Mouse (Mus musculus): Measurements from ENCODE around the gene Nags.
A peak's percentile ranks its signal among the peaks of the same experiment; 100 is the strongest.

The Nags gene

DNA sequence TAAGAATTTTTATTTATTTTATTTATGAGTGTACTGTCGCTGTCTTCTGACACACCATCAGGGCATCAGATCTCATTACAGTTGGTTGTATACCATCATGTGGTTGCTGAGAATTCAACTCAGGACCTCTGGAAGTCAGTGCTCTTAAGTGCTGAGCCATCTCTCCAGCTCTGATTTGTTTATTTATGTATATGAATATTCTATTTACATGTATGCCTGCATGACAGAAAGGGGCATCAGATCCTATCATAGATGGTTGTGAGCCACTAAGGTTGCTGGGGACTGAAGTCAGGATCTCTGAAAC is 11.4 kb downstream of the Nags start:
- no peak for DNase-seq (ENCODE audit: low read depth, low spot score)

DNA sequence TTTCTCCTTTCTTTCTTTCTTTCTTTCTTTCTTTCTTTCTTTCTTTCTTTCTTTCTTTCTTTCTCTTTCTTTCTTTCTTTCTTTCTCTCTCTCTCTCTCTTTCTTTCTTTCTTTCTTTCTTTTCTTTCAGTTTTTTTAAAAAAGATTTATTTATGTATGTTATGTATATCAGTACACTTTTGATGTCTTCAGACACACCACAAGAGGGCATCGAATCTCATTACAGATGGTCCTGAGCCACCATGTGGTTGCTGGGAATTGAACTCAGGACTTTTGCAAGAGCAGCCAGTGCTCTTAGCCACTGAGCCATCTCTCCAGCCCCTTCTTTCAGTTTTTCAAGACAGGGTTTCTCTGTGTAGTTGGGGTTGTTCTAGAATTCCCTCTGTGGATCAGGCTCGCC is 12.7 kb downstream of the Nags start:
- DNase-seq (ENCODE audit: low read depth, low spot score): peak; percentile 26

GRCm38 (mm10) chr11:102159781-102160180 is 14.5 kb downstream of the Nags start:
- DNase-seq (ENCODE audit: low read depth, low spot score): no peak

DNA sequence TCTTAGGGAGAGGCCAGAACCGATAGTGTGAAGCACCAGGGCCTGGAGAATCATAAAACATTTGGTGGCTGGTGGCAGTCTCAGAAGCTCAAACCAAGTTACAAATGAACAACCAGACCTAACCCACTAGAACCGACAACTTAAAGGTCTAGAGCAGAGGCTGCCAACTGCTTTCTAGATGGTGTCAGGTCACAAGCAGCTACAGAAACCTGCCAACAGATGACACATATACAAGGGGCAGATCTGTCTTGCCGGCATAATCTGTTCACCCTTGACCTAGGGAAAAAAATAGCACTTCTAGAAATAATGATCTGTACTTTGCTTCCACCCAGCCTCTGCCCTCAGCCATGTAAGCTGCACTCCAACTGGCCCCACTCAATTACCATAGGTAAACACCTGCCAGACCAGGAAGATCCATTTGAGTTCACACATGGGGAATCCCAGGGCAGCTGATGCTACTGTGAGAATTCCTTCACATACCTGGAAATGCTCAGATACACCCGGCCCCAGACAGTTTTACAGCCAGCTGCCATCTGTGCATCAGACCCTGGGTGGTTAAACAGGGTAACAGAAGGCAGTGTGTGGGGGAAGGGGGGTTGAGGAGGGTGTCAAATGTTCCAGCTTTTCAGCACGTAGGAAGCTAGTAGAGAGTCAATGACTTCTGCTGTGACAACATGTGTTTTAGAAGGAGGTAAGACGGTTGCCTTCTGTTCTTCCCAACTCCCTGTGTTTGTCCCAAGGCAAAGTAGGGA is 20.8 kb downstream of the Nags start:
- no peak for DNase-seq (ENCODE audit: low read depth, low spot score)

DNA sequence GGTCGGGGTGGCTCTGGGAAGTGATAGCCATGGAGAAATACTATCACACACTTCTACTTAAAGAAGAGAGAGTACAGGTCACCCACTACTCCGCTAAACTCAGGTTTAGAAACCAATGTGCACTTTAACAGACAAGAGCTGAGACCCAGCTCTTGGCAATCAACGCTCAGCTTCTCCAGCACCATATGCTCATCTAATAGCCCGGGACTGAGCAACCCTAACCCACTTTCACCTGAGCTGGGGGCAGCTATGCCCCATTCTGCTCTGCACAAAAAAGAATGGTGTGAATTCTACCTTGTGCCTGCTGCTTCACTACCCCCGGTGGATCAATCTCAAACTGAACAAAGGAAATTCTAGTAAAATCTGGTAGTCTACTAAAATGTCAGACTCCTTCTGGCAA is 22.2 kb downstream of the Nags start:
- DNase-seq (ENCODE audit: low read depth, low spot score): no peak

- DNase-seq (ENCODE audit: low read depth, low spot score): no peak
These were observed 23.4 kb downstream of the Nags start for GRCm38 (mm10) chr11:102168689-102169088.

GRCm38 (mm10) chr11:102179836-102180235 is 34.5 kb downstream of the Nags start:
- no peak for DNase-seq (ENCODE audit: low read depth, low spot score)

- DNase-seq (ENCODE audit: low read depth, low spot score): no peak
These were observed 38.9 kb downstream of the Nags start for GRCm38 (mm10) chr11:102184253-102184645.

- peak; percentile 97 for DNase-seq (ENCODE audit: low read depth, low spot score)
These were observed 39.6 kb downstream of the Nags start, which contains the start of gene Lsm12 for GRCm38 (mm10) chr11:102184646-102185495. Lsm12 (minus strand) TSS chr11:102185296.

- no peak for DNase-seq (ENCODE audit: low read depth, low spot score)
These were observed 40.4 kb downstream of the Nags start for GRCm38 (mm10) chr11:102185677-102186076.

- DNase-seq (ENCODE audit: low read depth, low spot score): no peak
These were observed 40.9 kb downstream of the Nags start for GRCm38 (mm10) chr11:102186235-102186634.

- no peak for DNase-seq (ENCODE audit: low read depth, low spot score)
These were observed 43.7 kb downstream of the Nags start for GRCm38 (mm10) chr11:102188980-102189379.

DNA sequence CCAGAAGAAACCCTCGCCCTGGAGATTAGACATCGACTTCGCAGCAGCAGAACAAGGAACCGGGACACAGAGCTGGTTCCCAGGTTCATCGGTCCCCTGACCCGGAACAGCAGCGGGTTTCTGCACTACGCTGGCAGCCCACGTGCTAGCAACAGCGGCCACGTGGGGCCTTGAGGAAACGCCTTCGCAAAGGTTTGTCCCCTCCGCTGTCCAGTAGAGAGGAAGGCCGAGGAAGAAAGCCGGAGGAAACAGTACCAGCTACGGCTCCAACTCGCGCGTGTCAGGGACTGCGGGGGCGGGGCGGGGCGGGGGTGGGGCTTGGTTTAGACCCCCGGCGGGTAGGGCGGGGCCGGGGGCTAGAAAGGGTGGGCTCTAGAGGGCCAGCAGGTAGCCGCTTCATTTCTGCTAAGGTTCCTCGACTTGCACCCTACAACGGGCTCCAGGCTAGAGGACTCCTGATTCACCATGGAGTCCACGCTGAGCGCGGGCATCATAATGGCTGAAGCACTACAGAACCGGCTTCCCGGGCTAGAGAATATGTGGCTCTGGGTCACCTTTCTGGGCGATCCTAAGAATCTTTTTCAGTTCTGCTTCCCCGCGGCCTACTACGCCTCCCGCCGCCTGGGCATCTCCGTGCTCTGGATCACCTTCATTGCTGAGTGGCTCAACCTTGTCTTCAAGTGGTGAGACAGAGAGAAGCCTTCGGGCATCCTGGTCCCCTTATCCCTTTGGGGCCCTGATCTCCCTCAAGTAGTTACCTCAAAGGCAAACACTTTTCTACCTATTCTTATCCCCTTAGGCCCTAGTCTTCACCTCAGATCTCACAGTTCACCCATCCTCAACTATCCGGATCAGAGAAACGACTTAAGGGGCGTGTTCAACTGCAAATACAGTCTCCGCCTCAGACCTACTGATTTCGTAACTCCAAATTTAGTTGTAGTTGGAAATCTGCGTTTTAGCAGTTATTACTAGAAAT is 44.4 kb downstream of the Nags start, which contains the start of gene G6pc3:
G6pc3 (plus strand) TSS at position 160 of the 976 bp plus-strand sequence.
- DNase-seq (ENCODE audit: low read depth, low spot score): peak; percentile 89

GRCm38 (mm10) chr11:102190848-102191247 is 45.5 kb downstream of the Nags start:
- no peak for DNase-seq (ENCODE audit: low read depth, low spot score)

DNA sequence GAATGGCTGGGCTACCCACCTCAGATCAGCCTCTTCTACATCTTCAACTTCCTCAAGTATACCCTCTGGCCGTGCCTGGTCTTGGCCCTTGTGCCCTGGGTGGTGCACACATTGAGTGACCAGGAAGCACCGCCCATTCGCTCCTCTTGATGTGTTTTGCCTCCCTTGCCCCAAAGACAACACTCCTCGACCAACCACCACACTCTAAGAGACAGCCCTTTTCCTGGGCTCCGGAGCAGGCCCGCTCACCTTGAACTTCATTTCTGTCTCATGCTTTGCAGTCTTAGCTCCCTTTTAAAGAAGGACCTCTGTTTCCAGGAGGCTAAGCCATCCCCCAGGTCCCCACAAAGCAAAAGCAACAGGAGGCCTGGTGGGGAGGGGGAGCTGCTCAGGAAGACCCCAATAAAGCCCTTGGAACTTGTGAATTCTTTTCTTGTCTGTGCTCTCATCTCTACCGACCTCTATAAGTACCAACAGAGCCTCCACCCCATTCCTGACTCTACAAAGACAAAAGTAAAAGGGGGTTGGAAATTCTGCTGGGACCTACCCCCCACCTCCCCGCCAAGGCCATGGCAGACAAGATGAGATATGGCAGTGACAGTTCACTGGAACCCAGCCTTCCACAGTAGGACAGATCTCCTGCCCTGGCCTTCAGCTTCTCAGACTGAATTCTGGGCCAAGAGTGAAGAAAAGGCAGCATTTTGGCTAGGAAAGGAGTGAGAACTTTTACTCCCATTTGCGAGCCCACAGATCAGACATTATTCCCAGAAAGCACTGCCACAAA is 48.5 kb downstream of the Nags start:
- no peak for DNase-seq (ENCODE audit: low read depth, low spot score)

GRCm38 (mm10) chr11:102196018-102196797 is 50.9 kb downstream of the Nags start:
- no peak for DNase-seq (ENCODE audit: low read depth, low spot score)

DNA sequence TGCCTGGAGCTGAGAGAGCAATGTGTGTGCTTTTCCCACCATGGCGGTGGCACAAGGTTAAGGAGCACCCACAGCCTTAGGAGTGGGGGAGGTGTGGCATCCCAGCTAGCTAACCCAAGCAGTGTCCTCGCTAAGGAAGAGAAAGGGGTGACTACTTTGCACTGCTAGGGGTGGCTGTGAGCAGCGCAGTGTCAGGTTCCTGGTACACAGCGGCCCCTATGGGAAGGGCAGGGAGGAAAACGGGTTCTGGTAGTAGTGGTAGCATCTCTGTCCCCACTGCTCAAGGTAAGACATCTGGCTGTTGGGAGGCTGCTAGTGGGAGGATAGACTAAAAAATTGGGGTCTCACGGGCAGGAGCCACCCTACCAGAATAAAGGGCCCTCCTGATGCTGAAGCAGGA is 52.9 kb downstream of the Nags start:
- DNase-seq (ENCODE audit: low read depth, low spot score): no peak
